Comparison of ENCODE assay signal across 16 mouse cellular contexts in genomic region chr2:6903251-6903763, GRCm38 (mm10).
DNase-seq lines count a peak whose midpoint lies in the region; ATAC-seq and TF ChIP-seq lines count a peak whose summit lies in the region.
"Had no signal": no experiment of that assay in that cellular context is flagged by ENCODE, and none has a peak within 500 bp of the region (broad histone marks: within the 10 kb centered on the region; RNA-seq: fewer than 3 reads in every experiment).

No protein-coding gene starts in this region.

- no peak for DNase-seq in layer of hippocampus, adult 2 months (ENCODE audit: low spot score in 2 of 2)
- DNase-seq in layer of hippocampus, adult 8-10 months (ENCODE audit: low spot score in 2 of 2) = no peak
- DNase-seq in midbrain, embryonic 10.5 days (ENCODE audit: low spot score) = peak; percentile 19
- DNase-seq in heart, adult 9 months (ENCODE audit: low spot score in 2 of 2) = no peak
- DNase-seq in gastrocnemius, adult 18-20 months (ENCODE audit: low spot score) = no peak
- DNase-seq in urinary bladder, postnatal 4 days (ENCODE audit: low spot score in 2 of 2) = no peak
- DNase-seq: cerebellum, adult 18-20 months; heart, adult 11 months; heart, postnatal 4 days; kidney, adult 8-10 months; right cerebral cortex, postnatal 14 days had no signal

- H3K4me3 ChIP-seq in layer of hippocampus, adult 2 months = no peak overlapping the region
- no peak overlapping the region for H3K4me3 ChIP-seq in forebrain, embryonic 16.5 days (replicated peaks; ENCODE audit: low read length)
- no peak overlapping the region for H3K4me3 ChIP-seq in midbrain, embryonic 10.5 days
- H3K4me3 ChIP-seq in neural tube, embryonic 15.5 days (replicated peaks) = no peak overlapping the region
- H3K4me3 ChIP-seq: embryonic facial prominence, embryonic 12.5 days; liver, embryonic 15.5 days had no signal

- H3K36me3 ChIP-seq in forebrain, embryonic 16.5 days (ENCODE audit: control insufficient read depth, insufficient read depth) = no peaks in the 10 kb centered on the region
- no peaks in the 10 kb centered on the region for H3K36me3 ChIP-seq in midbrain, embryonic 10.5 days
- H3K36me3 ChIP-seq in neural tube, embryonic 15.5 days = no peaks in the 10 kb centered on the region
- H3K36me3 ChIP-seq: embryonic facial prominence, embryonic 12.5 days; liver, embryonic 15.5 days had no signal

- ATAC-seq in forebrain, embryonic 16.5 days = peak; percentile 87
- ATAC-seq in neural tube, embryonic 15.5 days (ENCODE audit: low FRiP score) = no peak; the same call in 1 of the 2 replicates

- 7% methylated on average over 4 of the region's 4 CpGs for WGBS in forebrain, embryonic 16.5 days
- 25% methylated on average over 4 of the region's 4 CpGs for WGBS in midbrain, embryonic 10.5 days
- 16% methylated on average over 4 of the region's 4 CpGs for WGBS in neural tube, embryonic 15.5 days

- no peak for TF ChIP-seq CTCF in layer of hippocampus, adult 2 months (conservative IDR thresholded peaks at IDR 0.05)

- H3K9me3 ChIP-seq in forebrain, embryonic 16.5 days (ENCODE audit: control insufficient read depth, low read length) = no peaks in the 10 kb centered on the region
- no peaks in the 10 kb centered on the region for H3K9me3 ChIP-seq in midbrain, embryonic 10.5 days (replicated peaks)
- H3K9me3 ChIP-seq in neural tube, embryonic 15.5 days (replicated peaks) = no peaks in the 10 kb centered on the region
- H3K9me3 ChIP-seq: embryonic facial prominence, embryonic 12.5 days; liver, embryonic 15.5 days had no signal

- H3K27me3 ChIP-seq in forebrain, embryonic 16.5 days (replicated peaks; ENCODE audit: control insufficient read depth, insufficient read depth, low read length) = no peaks in the 10 kb centered on the region
- H3K27me3 ChIP-seq in midbrain, embryonic 10.5 days (ENCODE audit: low read depth, poor library complexity, severe bottlenecking) = 0 out of 2 replicates have a peak, but pooled peaks cover 3% of the 10 kb centered on the region
- H3K27me3 ChIP-seq in neural tube, embryonic 15.5 days (replicated peaks) = no peaks in the 10 kb centered on the region
- H3K27me3 ChIP-seq: embryonic facial prominence, embryonic 12.5 days; liver, embryonic 15.5 days had no signal

- no peak overlapping the region for H3K4me2 ChIP-seq in forebrain, embryonic 16.5 days (ENCODE audit: low read length)
- peak overlapping the region; percentile 9; the same call in 1 of the 2 replicates for H3K4me2 ChIP-seq in neural tube, embryonic 15.5 days
- H3K4me2 ChIP-seq: embryonic facial prominence, embryonic 12.5 days; liver, embryonic 15.5 days had no signal

- H3K27ac ChIP-seq in layer of hippocampus, adult 2 months = peak overlapping the region; percentile 32; the same call in 1 of the 2 replicates
- peak overlapping the region; percentile 16; the same call in 1 of the 2 replicates for H3K27ac ChIP-seq in forebrain, embryonic 16.5 days (ENCODE audit: low read length)
- peak overlapping the region; percentile 67 for H3K27ac ChIP-seq in midbrain, embryonic 10.5 days (replicated peaks)
- H3K27ac ChIP-seq in neural tube, embryonic 15.5 days (replicated peaks) = no peak overlapping the region
- H3K27ac ChIP-seq: embryonic facial prominence, embryonic 12.5 days; liver, embryonic 15.5 days; macrophage had no signal

- H3K4me1 ChIP-seq in forebrain, embryonic 16.5 days (replicated peaks; ENCODE audit: control insufficient read depth, insufficient read depth, low read length) = peaks cover 4% of the 10 kb centered on the region
- H3K4me1 ChIP-seq in midbrain, embryonic 10.5 days = peaks cover 27% of the 10 kb centered on the region
- peaks cover 5% of the 10 kb centered on the region; the same call in 1 of the 2 replicates for H3K4me1 ChIP-seq in neural tube, embryonic 15.5 days
- H3K4me1 ChIP-seq: embryonic facial prominence, embryonic 12.5 days; liver, embryonic 15.5 days had no signal

- no peak overlapping the region for H3K9ac ChIP-seq in forebrain, embryonic 16.5 days (replicated peaks; ENCODE audit: low read depth, low read length)
- no peak overlapping the region for H3K9ac ChIP-seq in neural tube, embryonic 15.5 days (replicated peaks)
- H3K9ac ChIP-seq: embryonic facial prominence, embryonic 12.5 days; liver, embryonic 15.5 days had no signal
